Mouse (Mus musculus) cerebellum, postnatal 25 days (tissue): Measurements from ENCODE around the gene Slc45a2.

ENCODE experiments used
- DNase-seq, 2 experiments: peaks; one replicate each; pipeline ENCODE4 v3.0.0; 2021; ENCODE audit warnings: mixed read lengths in 2 of 2

The Slc45a2 gene

GRCm38 (mm10) chr15:11067891-11068290 lies 67.4 kb downstream of the Slc45a2 start:
- no peak for DNase-seq

DNA sequence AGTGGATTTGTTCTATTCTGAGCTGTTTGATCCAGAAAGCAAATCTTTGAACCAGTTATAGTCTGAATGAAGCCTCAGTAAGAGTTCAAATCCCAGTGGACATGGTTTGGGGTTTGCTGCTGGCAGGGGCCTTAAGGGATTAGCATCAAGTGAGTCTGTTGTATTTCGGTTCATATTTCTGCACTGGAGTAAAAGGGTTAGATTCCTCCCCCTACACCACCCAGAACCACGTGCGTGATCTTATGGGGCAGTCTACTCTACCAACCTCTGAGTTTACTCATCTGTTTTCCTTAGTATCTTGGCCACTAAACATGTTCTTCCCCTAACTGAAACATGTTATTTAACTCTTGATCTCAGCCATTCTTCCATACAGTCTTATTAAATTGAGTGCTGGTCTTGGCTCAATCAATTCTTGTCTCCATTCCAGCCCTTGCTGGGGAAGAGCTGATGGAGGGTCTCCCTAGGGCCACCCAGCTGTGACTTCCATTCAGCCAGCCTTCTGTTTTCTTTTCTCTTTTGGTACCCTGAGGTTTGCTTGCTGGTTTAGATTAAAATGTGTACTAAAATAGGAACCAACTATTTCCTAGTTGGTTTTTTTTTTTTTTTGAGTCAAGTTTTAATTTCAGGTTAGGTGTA lies 75.3 kb downstream of the Slc45a2 start:
- DNase-seq: no peak
